In the genomic region with DNA sequence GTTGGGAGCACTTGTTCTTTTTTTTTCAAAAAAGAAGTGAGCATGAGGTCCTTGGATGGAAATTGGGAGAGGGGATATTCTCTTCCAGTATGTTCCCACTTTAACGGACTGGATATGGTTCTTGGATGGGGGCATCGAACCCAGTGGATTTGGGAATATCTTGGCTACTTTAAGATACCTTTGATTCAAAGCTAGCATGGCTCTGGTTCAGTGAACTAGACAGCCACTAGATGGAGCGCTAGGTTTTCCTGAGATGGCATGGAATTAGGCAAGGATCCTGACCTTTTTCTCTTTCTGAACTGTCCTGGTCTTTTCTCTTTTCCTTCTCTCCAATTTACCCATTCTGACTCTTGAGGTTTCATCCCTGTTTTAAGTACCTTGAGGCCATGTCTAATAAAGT, we compare ENCODE assay signal across 9 mouse cellular contexts. TPM values are rescaled to one million over a fixed set of nuclear protein-coding genes. Genes with fewer than 3 reads are reported as not detected.
DNase-seq lines count a peak whose midpoint lies in the region; ATAC-seq and TF ChIP-seq lines count a peak whose summit lies in the region.
"Had no signal": no experiment of that assay in that cellular context is flagged by ENCODE, and none has a peak within 500 bp of the region (broad histone marks: within the 10 kb centered on the region; RNA-seq: fewer than 3 reads in every experiment).

No protein-coding gene starts in this region.

- no peaks in the 10 kb centered on the region for H3K9me3 ChIP-seq in forebrain, embryonic 10.5 days
- H3K9me3 ChIP-seq in lung, embryonic 14.5 days (ENCODE audit: low read depth, low read length), result no peaks in the 10 kb centered on the region
- H3K9me3 ChIP-seq: midbrain, embryonic 12.5 days had no signal

- no peak overlapping the region for H3K27ac ChIP-seq in forebrain, embryonic 10.5 days
- H3K27ac ChIP-seq in lung, embryonic 14.5 days (ENCODE audit: low read depth), result no peak overlapping the region
- H3K27ac ChIP-seq: midbrain, embryonic 12.5 days had no signal

- H3K9ac ChIP-seq in lung, embryonic 14.5 days, result no peak overlapping the region
- H3K9ac ChIP-seq: midbrain, embryonic 12.5 days had no signal

- peak; percentile 20 for DNase-seq in CD4-positive, CD25-positive, alpha-beta regulatory T cell, adult 2 months (ENCODE audit: low read depth, low spot score)
- peak; percentile 20 for DNase-seq in thymus, postnatal 14 days
- DNase-seq in thymus, postnatal 25 days, result no peak
- peak; percentile 19 for DNase-seq in forebrain, embryonic 10.5 days (ENCODE audit: extremely low spot score, low spot score)
- peak; percentile 63 for DNase-seq in kidney, adult 9 months
- DNase-seq in lung, embryonic 14.5 days, result peak; percentile 84
- DNase-seq in right cerebral cortex, postnatal 4 days, result peak; percentile 36

- H3K4me2 ChIP-seq in lung, embryonic 14.5 days, result no peak overlapping the region
- H3K4me2 ChIP-seq: midbrain, embryonic 12.5 days had no signal

- H3K4me1 ChIP-seq in forebrain, embryonic 10.5 days, result no peaks in the 10 kb centered on the region
- no peaks in the 10 kb centered on the region for H3K4me1 ChIP-seq in lung, embryonic 14.5 days (ENCODE audit: insufficient read depth)
- H3K4me1 ChIP-seq: midbrain, embryonic 12.5 days had no signal

- no peak overlapping the region for H3K4me3 ChIP-seq in forebrain, embryonic 10.5 days
- no peak overlapping the region for H3K4me3 ChIP-seq in lung, embryonic 14.5 days (ENCODE audit: low read depth, low read length)
- H3K4me3 ChIP-seq: midbrain, embryonic 12.5 days had no signal

- peak; percentile 79 for TF ChIP-seq CTCF in lung, embryonic 14.5 days (IDR thresholded peaks at IDR 0.05; ENCODE audit: low read depth)

- H3K27me3 ChIP-seq in forebrain, embryonic 10.5 days (ENCODE audit: poor library complexity, severe bottlenecking), result no peaks in the 10 kb centered on the region
- no peaks in the 10 kb centered on the region for H3K27me3 ChIP-seq in lung, embryonic 14.5 days (ENCODE audit: insufficient read depth, low read length)
- H3K27me3 ChIP-seq: midbrain, embryonic 12.5 days had no signal

- no peak for ATAC-seq in CD4-positive, CD25-positive, alpha-beta regulatory T cell, adult 4 months
- no peak for ATAC-seq in lung, embryonic 14.5 days (ENCODE audit: insufficient read depth)

- H3K36me3 ChIP-seq in forebrain, embryonic 10.5 days (replicated peaks), result no peaks in the 10 kb centered on the region
- H3K36me3 ChIP-seq in lung, embryonic 14.5 days (ENCODE audit: insufficient read depth), result no peaks in the 10 kb centered on the region
- H3K36me3 ChIP-seq: midbrain, embryonic 12.5 days had no signal

- 33% methylated on average over 3 of the region's 3 CpGs for WGBS in forebrain, embryonic 10.5 days
- WGBS in lung, embryonic 14.5 days, result 23% methylated on average over 3 of the region's 3 CpGs

RNA-seq across cellular contexts. Expression of a gene that starts 20.6 kb away (rescaled TPM):
- polyA plus RNA-seq in CD4-positive, CD25-positive, alpha-beta regulatory T cell, adult 4 months (2017; shearing (Covaris generic)), result 10 to 100 TPM; 20.7 to 25.7 TPM
- polyA plus RNA-seq in forebrain, embryonic 10.5 days (2016; fragmentation: Nextera tagmentation; extraction: Ambion mirVana), result 56.3 and 61.1 TPM in 2 replicates
- 57.9 and 58.7 TPM in 2 replicates for polyA plus RNA-seq in lung, embryonic 14.5 days (2014; fragmentation: Nextera tagmentation; extraction: Ambion mirVana)
